Mouse (Mus musculus): ENCODE data around the gene Hsd11b2. TPM values are rescaled to one million over a fixed set of nuclear protein-coding genes. Genes with fewer than 3 reads are reported as not detected.
A peak's percentile ranks its signal among the peaks of the same experiment; 100 is the strongest.

Hsd11b2 gene
- total and polyA plus RNA-seq, 3 experiments, result not detected

DNA sequence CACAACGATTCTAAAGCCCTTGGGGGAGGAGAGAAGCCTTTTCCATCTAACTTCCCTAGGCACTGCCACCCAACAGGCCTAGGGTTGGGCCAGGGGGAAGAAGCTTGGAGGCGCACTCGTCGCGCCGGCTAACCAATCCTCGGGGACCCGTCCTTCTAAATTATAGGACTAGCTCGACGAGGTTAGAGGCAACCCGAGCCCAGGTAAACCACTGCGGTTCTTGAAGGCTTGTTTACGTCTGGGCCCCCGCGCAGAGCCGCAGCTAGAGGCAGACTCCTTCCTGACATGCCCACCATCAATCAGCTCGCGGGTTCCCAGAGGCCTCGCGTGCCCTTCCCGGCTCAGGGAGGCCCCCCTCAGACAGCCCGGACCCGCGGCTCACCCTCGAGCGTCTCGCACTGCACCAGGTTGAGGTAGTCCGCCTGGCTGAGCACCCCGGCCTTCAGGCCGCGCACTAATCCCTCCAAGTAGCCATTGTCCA, 46.9 kb downstream of the Hsd11b2 start:
- TF ChIP-seq TAL1 (conservative IDR thresholded peaks at IDR 0.05; ENCODE audit: low read depth, low read length) (no peak), GATA1 (IDR thresholded peaks at IDR 0.05; ENCODE audit: borderline replicate concordance, low read length) (no peak), CTCF (IDR thresholded peaks at IDR 0.05; ENCODE audit: low read depth, low read length) (no peak)
- no peaks in the 10 kb centered on the region for H3K9me3 ChIP-seq (replicated peaks)
- ATAC-seq (ENCODE audit: extremely low read depth, insufficient number of reproducible peaks, low FRiP score, poor library complexity, severe bottlenecking), result no peak
- peaks cover 45% of the 10 kb centered on the region for H3K4me1 ChIP-seq (ENCODE audit: insufficient read depth, low read depth, low read length)
- peak overlapping the region; percentile 94 for H3K4me3 ChIP-seq (ENCODE audit: low read depth, low read length)
- peaks cover 30% of the 10 kb centered on the region for H3K36me3 ChIP-seq (replicated peaks)
- peak; percentile 24 for DNase-seq (ENCODE audit: low spot score)
- no peaks in the 10 kb centered on the region for H3K27me3 ChIP-seq (ENCODE audit: insufficient read depth, low read length)

DNA sequence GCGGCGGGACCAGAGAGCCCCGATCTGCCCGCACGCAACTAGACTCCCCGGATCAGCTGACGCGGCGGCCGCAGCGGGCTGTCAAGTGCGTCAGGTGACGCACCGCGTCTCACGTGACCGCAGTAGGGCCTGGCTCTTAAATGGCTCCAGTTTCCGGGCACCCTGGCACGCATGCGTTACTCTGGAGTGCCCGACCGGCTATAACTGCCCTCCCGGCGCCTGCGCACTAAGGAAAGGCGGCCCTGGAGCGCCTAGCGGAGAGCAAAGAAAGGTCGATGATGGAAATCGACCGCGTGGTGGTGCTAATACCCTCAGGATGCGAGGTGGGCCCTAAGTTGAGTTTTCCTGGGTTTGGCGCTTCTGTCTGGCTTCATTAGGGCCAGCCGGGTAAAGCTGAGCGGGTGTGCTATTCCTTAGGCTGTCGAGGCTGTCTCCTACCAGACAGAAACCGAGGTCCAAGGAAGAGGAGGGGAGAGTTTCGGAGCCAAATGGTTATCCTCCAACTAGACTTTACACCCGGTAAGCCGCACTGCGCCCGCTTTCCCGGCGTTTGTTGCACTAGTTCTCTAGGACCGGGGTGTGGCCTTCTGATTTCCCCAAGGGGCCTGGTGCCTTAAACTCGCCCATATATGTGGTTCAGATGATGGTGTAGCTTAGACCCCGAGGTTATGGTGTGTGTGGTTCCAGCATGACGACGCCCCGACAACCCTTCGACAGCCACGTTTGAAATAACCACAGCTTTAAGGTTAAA, 47.6 kb downstream of the Hsd11b2 start, which contains the start of gene Atp6v0d1:
TSS of gene Atp6v0d1 (minus strand) at position 96 of the 751 bp plus-strand sequence.
- ATAC-seq (ENCODE audit: extremely low read depth, insufficient number of reproducible peaks, low FRiP score, poor library complexity, severe bottlenecking), result peak; percentile 86
- peak within 1 kb of the TSS; percentile 94 for H3K4me3 ChIP-seq (ENCODE audit: low read depth, low read length)
- peaks cover 28% of the 10 kb centered on the region for H3K36me3 ChIP-seq (replicated peaks)
- peaks cover 45% of the 10 kb centered on the region for H3K4me1 ChIP-seq (ENCODE audit: insufficient read depth, low read depth, low read length)
- no peaks in the 10 kb centered on the region for H3K9me3 ChIP-seq (replicated peaks)
- TF ChIP-seq TAL1 (conservative IDR thresholded peaks at IDR 0.05; ENCODE audit: low read depth, low read length), result no peak
- TF ChIP-seq GATA1 (IDR thresholded peaks at IDR 0.05; ENCODE audit: borderline replicate concordance, low read length), result no peak
- TF ChIP-seq CTCF (IDR thresholded peaks at IDR 0.05; ENCODE audit: low read depth, low read length), result peak; percentile 26; the same call in 1 of the 2 replicates
- H3K27me3 ChIP-seq (ENCODE audit: insufficient read depth, low read length), result no peaks in the 10 kb centered on the region
- DNase-seq (ENCODE audit: low spot score), result peak; percentile 96

DNA sequence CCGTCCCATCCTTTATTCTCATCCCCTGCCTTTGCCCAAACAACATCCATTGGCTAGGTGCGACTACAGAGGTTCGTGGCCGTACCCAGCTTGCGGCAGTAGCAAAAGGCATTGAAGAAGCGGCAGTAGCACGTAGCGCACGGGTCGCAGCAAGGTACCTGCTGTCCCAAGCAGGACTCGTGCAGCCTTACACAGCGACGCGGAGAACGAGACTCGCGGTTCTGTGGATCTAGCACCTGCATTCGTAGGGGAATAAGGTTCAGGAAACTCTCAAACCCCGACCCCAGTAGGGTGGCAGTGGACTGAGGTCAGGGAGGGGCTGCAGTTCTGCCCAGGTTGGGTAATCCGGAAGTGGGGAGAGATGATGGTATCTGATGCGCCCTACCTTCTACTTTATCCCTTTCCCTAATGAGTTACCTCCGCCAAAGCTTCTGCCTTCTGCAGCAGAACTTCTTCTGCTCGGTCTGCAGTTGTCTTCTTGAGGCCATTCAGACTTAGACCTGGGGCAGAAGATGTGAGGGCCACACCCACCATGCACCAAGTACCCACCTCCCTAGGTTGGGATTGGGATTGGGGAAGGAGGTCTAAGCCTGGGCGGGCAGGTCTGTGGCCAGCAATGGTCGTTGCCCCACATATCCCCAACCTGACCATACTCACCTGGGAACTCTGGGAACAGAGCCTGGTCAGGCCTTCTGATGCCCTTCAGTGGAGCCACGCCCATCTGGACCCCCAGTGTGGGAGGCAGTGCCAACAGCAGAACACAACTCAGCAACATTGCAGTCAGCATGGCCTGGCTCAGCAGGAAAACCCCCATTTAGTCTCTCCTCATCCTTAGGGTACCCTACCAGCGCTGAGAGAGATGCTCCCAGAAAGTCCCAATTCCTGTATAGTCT, 48.4 kb downstream of the Hsd11b2 start:
- H3K4me3 ChIP-seq (ENCODE audit: low read depth, low read length), result peak overlapping the region; percentile 94
- H3K4me1 ChIP-seq (ENCODE audit: insufficient read depth, low read depth, low read length), result peaks cover 41% of the 10 kb centered on the region
- ATAC-seq (ENCODE audit: extremely low read depth, insufficient number of reproducible peaks, low FRiP score, poor library complexity, severe bottlenecking) (no peak), DNase-seq (ENCODE audit: low spot score) (no peak)
- no peaks in the 10 kb centered on the region for H3K9me3 ChIP-seq (replicated peaks)
- H3K36me3 ChIP-seq (replicated peaks), result peaks cover 25% of the 10 kb centered on the region
- no peaks in the 10 kb centered on the region for H3K27me3 ChIP-seq (ENCODE audit: insufficient read depth, low read length)
- no peak for TF ChIP-seq POLR2AphosphoS5 (IDR thresholded peaks at IDR 0.05; ENCODE audit: insufficient replicate concordance, low read depth, low read length)
- TF ChIP-seq GATA2 (IDR thresholded peaks at IDR 0.05; ENCODE audit: borderline replicate concordance, low read depth, low read length), result no peak
- no peak for TF ChIP-seq GATA1 (IDR thresholded peaks at IDR 0.05; ENCODE audit: borderline replicate concordance, low read length)

DNA sequence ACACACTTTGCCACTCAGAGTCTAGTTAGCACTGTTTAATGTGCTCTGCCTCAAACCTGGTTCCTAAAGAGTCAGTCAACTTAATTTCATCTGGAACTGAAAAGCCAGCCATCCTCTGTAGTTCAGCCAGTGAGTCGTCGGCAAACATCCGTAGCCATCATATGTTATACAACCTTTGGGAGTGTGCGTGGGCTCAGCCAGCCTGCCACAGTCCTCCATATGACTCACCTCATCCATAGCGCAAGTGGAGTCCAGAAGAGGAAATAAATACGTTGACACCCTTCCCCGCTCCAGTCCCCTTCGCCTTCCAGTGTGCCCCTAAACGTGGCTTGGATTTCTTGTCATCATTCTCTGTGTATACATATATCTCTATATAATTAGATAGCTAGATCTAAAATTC, 53.3 kb downstream of the Hsd11b2 start:
- no peak for TF ChIP-seq GATA1 (IDR thresholded peaks at IDR 0.05; ENCODE audit: borderline replicate concordance, low read length)
- TF ChIP-seq CTCF (IDR thresholded peaks at IDR 0.05; ENCODE audit: low read depth, low read length), result no peak
- no peak for TF ChIP-seq POLR2AphosphoS5 (IDR thresholded peaks at IDR 0.05; ENCODE audit: insufficient replicate concordance, low read depth, low read length)
- TF ChIP-seq TAL1 (conservative IDR thresholded peaks at IDR 0.05; ENCODE audit: low read depth, low read length), result no peak
- TF ChIP-seq GATA2 (IDR thresholded peaks at IDR 0.05; ENCODE audit: borderline replicate concordance, low read depth, low read length), result no peak
- H3K4me3 ChIP-seq (ENCODE audit: low read depth, low read length), result no peak overlapping the region

DNA sequence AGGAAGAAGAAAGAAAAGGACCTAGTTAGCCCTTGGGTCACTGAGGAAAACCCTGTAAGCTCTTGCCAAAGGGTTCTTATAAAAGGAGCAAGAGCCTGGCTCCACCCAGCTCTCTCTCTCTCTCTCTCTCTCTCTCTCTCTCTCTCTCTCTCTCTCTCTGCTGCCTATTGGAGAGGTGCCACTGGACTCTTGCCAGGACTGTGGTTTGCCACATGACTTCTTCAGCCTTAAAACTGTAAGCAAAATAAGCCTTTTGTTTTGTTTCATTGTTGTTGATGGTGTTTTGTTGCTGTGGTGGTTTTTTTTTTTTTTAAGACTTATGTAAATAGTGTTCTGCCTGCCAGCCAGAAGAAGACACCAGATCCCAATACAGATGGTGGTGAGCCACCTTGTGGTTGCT, 54.9 kb downstream of the Hsd11b2 start:
- ATAC-seq (ENCODE audit: extremely low read depth, insufficient number of reproducible peaks, low FRiP score, poor library complexity, severe bottlenecking), result no peak
- DNase-seq (ENCODE audit: low spot score), result no peak
- no peaks in the 10 kb centered on the region for H3K4me1 ChIP-seq (ENCODE audit: insufficient read depth, low read depth, low read length)
- no peak overlapping the region for H3K4me3 ChIP-seq (ENCODE audit: low read depth, low read length)
- TF ChIP-seq CTCF (IDR thresholded peaks at IDR 0.05; ENCODE audit: low read depth, low read length) (no peak), GATA2 (IDR thresholded peaks at IDR 0.05; ENCODE audit: borderline replicate concordance, low read depth, low read length) (no peak), POLR2AphosphoS5 (IDR thresholded peaks at IDR 0.05; ENCODE audit: insufficient replicate concordance, low read depth, low read length) (no peak), TAL1 (conservative IDR thresholded peaks at IDR 0.05; ENCODE audit: low read depth, low read length) (no peak), GATA1 (IDR thresholded peaks at IDR 0.05; ENCODE audit: borderline replicate concordance, low read length) (no peak)
- H3K9me3 ChIP-seq (replicated peaks), result no peaks in the 10 kb centered on the region
- peaks cover 17% of the 10 kb centered on the region for H3K27me3 ChIP-seq (ENCODE audit: insufficient read depth, low read length)
- H3K36me3 ChIP-seq (replicated peaks), result peaks cover 2% of the 10 kb centered on the region

More for the DNA sequence above, 53.3 kb downstream of the Hsd11b2 start:
- Histone ChIP-seq H3K9me3 (replicated peaks) (no peaks in the 10 kb centered on the region), H3K36me3 (replicated peaks) (peaks cover 5% of the 10 kb centered on the region), H3K27me3 (ENCODE audit: insufficient read depth, low read length) (peaks cover 7% of the 10 kb centered on the region; the same call in 1 of the 2 replicates), H3K4me1 (ENCODE audit: insufficient read depth, low read depth, low read length) (peaks cover 8% of the 10 kb centered on the region)
- ATAC-seq (ENCODE audit: extremely low read depth, insufficient number of reproducible peaks, low FRiP score, poor library complexity, severe bottlenecking) (no peak), DNase-seq (ENCODE audit: low spot score) (no peak)

Other genes with a start within 250 kb of the Hsd11b2 start
Only the 20 nearest of the 25 such genes appear.
- 228 and 274 TPM in 2 replicates for gene E2f4, start 221.1 kb upstream of the Hsd11b2 start, total RNA-seq (2014; fragmentation: Nextera tagmentation)
- gene E2f4, start 221.1 kb upstream of the Hsd11b2 start, total RNA-seq (2017), result 40.1 and 42.5 TPM in 2 replicates
- gene E2f4, start 221.1 kb upstream of the Hsd11b2 start, polyA plus RNA-seq (2012), result 69.8 and 79.2 TPM in 2 replicates
- gene Elmo3, start 213.2 kb upstream of the Hsd11b2 start, total RNA-seq (2014; fragmentation: Nextera tagmentation), result 2.2 and 3.5 TPM in 2 replicates
- 0.49 and 1.6 TPM in 2 replicates for gene Elmo3, start 213.2 kb upstream of the Hsd11b2 start, total RNA-seq (2017)
- 0.63 and 0.76 TPM in 2 replicates for gene Elmo3, start 213.2 kb upstream of the Hsd11b2 start, polyA plus RNA-seq (2012)
- gene Lrrc29, start 192.5 kb upstream of the Hsd11b2 start, total RNA-seq (2014; fragmentation: Nextera tagmentation), result 12.3 and 15.5 TPM in 2 replicates
- 4.6 and 4.8 TPM in 2 replicates for gene Lrrc29, start 192.5 kb upstream of the Hsd11b2 start, total RNA-seq (2017)
- 1.3 and 1.6 TPM in 2 replicates for gene Lrrc29, start 192.5 kb upstream of the Hsd11b2 start, polyA plus RNA-seq (2012)
- gene Tmem208, start 192.4 kb upstream of the Hsd11b2 start, total RNA-seq (2014; fragmentation: Nextera tagmentation), result 26.7 and 35.5 TPM in 2 replicates
- 37.8 and 54.5 TPM in 2 replicates for gene Tmem208, start 192.4 kb upstream of the Hsd11b2 start, total RNA-seq (2017)
- 19.5 and 25.2 TPM in 2 replicates for gene Tmem208, start 192.4 kb upstream of the Hsd11b2 start, polyA plus RNA-seq (2012)
- 2.3 and 4.7 TPM in 2 replicates for gene Fhod1, start 170.8 kb upstream of the Hsd11b2 start, total RNA-seq (2014; fragmentation: Nextera tagmentation)
- gene Fhod1, start 170.8 kb upstream of the Hsd11b2 start, total RNA-seq (2017), result 1.7 and 3.3 TPM in 2 replicates
- gene Fhod1, start 170.8 kb upstream of the Hsd11b2 start, polyA plus RNA-seq (2012), result 6.0 and 6.1 TPM in 2 replicates
- 0.68 and 1.2 TPM in 2 replicates for gene Slc9a5, start 169.9 kb upstream of the Hsd11b2 start, total RNA-seq (2014; fragmentation: Nextera tagmentation)
- gene Slc9a5, start 169.9 kb upstream of the Hsd11b2 start, total RNA-seq (2017), result 0.46 and 0.49 TPM in 2 replicates
- gene Slc9a5, start 169.9 kb upstream of the Hsd11b2 start, polyA plus RNA-seq (2012), result 0.87 and 0.99 TPM in 2 replicates
- gene Plekhg4, start 145.5 kb upstream of the Hsd11b2 start, total RNA-seq (2014; fragmentation: Nextera tagmentation), result not detected in 2 replicates
- gene Plekhg4, start 145.5 kb upstream of the Hsd11b2 start, total RNA-seq (2017), result 0.11 TPM in 1 of 2 replicates, not detected in the other
- gene Plekhg4, start 145.5 kb upstream of the Hsd11b2 start, polyA plus RNA-seq (2012), result 0.01 TPM in 1 of 2 replicates, not detected in the other
- gene Kctd19, start 105.3 kb upstream of the Hsd11b2 start, total RNA-seq (2014; fragmentation: Nextera tagmentation), result not detected in 2 replicates
- not detected in 2 replicates for gene Kctd19, start 105.3 kb upstream of the Hsd11b2 start, total RNA-seq (2017)
- not detected in 2 replicates for gene Kctd19, start 105.3 kb upstream of the Hsd11b2 start, polyA plus RNA-seq (2012)
- not detected in 2 replicates for gene Lrrc36, start 105.2 kb upstream of the Hsd11b2 start, total RNA-seq (2014; fragmentation: Nextera tagmentation)
- not detected in 2 replicates for gene Lrrc36, start 105.2 kb upstream of the Hsd11b2 start, total RNA-seq (2017)
- not detected in 2 replicates for gene Lrrc36, start 105.2 kb upstream of the Hsd11b2 start, polyA plus RNA-seq (2012)
- gene Tppp3, start 47.2 kb upstream of the Hsd11b2 start, total RNA-seq (2014; fragmentation: Nextera tagmentation), result not detected in 2 replicates
- gene Tppp3, start 47.2 kb upstream of the Hsd11b2 start, total RNA-seq (2017), result not detected in 2 replicates
- not detected in 2 replicates for gene Tppp3, start 47.2 kb upstream of the Hsd11b2 start, polyA plus RNA-seq (2012)
- gene Zdhhc1, start 21.9 kb upstream of the Hsd11b2 start, total RNA-seq (2014; fragmentation: Nextera tagmentation), result not detected in 2 replicates
- gene Zdhhc1, start 21.9 kb upstream of the Hsd11b2 start, total RNA-seq (2017), result 0.16 and 0.29 TPM in 2 replicates
- 0.02 and 0.03 TPM in 2 replicates for gene Zdhhc1, start 21.9 kb upstream of the Hsd11b2 start, polyA plus RNA-seq (2012)
- 151 and 178 TPM in 2 replicates for gene Atp6v0d1, start 47.3 kb downstream of the Hsd11b2 start, total RNA-seq (2014; fragmentation: Nextera tagmentation)
- gene Atp6v0d1, start 47.3 kb downstream of the Hsd11b2 start, total RNA-seq (2017), result 110 and 118 TPM in 2 replicates
- gene Atp6v0d1, start 47.3 kb downstream of the Hsd11b2 start, polyA plus RNA-seq (2012), result 30.0 and 37.0 TPM in 2 replicates
- 179 and 221 TPM in 2 replicates for gene Ripor1, start 86.5 kb downstream of the Hsd11b2 start, total RNA-seq (2014; fragmentation: Nextera tagmentation)
- 8.0 and 11.0 TPM in 2 replicates for gene Ripor1, start 86.5 kb downstream of the Hsd11b2 start, total RNA-seq (2017)
- gene Ripor1, start 86.5 kb downstream of the Hsd11b2 start, polyA plus RNA-seq (2012), result 141 and 150 TPM in 2 replicates
- gene Ctcf, start 117.8 kb downstream of the Hsd11b2 start, total RNA-seq (2014; fragmentation: Nextera tagmentation), result 97.8 and 133 TPM in 2 replicates
- 62.3 and 78.9 TPM in 2 replicates for gene Ctcf, start 117.8 kb downstream of the Hsd11b2 start, total RNA-seq (2017)
- gene Ctcf, start 117.8 kb downstream of the Hsd11b2 start, polyA plus RNA-seq (2012), result 155 and 190 TPM in 2 replicates
- not detected in 2 replicates for gene Agrp, start 118.6 kb downstream of the Hsd11b2 start, total RNA-seq (2014; fragmentation: Nextera tagmentation)
- not detected in 2 replicates for gene Agrp, start 118.6 kb downstream of the Hsd11b2 start, total RNA-seq (2017)
- 0.10 TPM in 1 of 2 replicates, not detected in the other for gene Agrp, start 118.6 kb downstream of the Hsd11b2 start, polyA plus RNA-seq (2012)
- gene Carmil2, start 167.5 kb downstream of the Hsd11b2 start, total RNA-seq (2014; fragmentation: Nextera tagmentation), result 2.4 TPM in 1 of 2 replicates, not detected in the other
- gene Carmil2, start 167.5 kb downstream of the Hsd11b2 start, total RNA-seq (2017), result 0.22 and 0.35 TPM in 2 replicates
- gene Carmil2, start 167.5 kb downstream of the Hsd11b2 start, polyA plus RNA-seq (2012), result 0.59 and 0.89 TPM in 2 replicates
- 44.1 and 51.9 TPM in 2 replicates for gene Acd, start 182.3 kb downstream of the Hsd11b2 start, total RNA-seq (2014; fragmentation: Nextera tagmentation)
- gene Acd, start 182.3 kb downstream of the Hsd11b2 start, total RNA-seq (2017), result 25.8 and 28.7 TPM in 2 replicates
- 47.8 and 65.6 TPM in 2 replicates for gene Acd, start 182.3 kb downstream of the Hsd11b2 start, polyA plus RNA-seq (2012)
- 3.6 and 6.2 TPM in 2 replicates for gene Pard6a, start 182.4 kb downstream of the Hsd11b2 start, total RNA-seq (2014; fragmentation: Nextera tagmentation)
- gene Pard6a, start 182.4 kb downstream of the Hsd11b2 start, total RNA-seq (2017), result 18.5 and 19.6 TPM in 2 replicates
- gene Pard6a, start 182.4 kb downstream of the Hsd11b2 start, polyA plus RNA-seq (2012), result 6.2 and 6.6 TPM in 2 replicates
- not detected in 2 replicates for gene 4933405L10Rik, start 188.9 kb downstream of the Hsd11b2 start, total RNA-seq (2014; fragmentation: Nextera tagmentation)
- not detected in 2 replicates for gene 4933405L10Rik, start 188.9 kb downstream of the Hsd11b2 start, total RNA-seq (2017)
- gene 4933405L10Rik, start 188.9 kb downstream of the Hsd11b2 start, polyA plus RNA-seq (2012), result 0.05 and 0.13 TPM in 2 replicates
- 9.5 and 16.8 TPM in 2 replicates for gene Enkd1, start 189.5 kb downstream of the Hsd11b2 start, total RNA-seq (2014; fragmentation: Nextera tagmentation)
- gene Enkd1, start 189.5 kb downstream of the Hsd11b2 start, total RNA-seq (2017), result 10.5 and 13.6 TPM in 2 replicates
- gene Enkd1, start 189.5 kb downstream of the Hsd11b2 start, polyA plus RNA-seq (2012), result 52.5 and 62.1 TPM in 2 replicates

Data from G1E (cell line).